Mouse (Mus musculus) limb, embryonic 13.5 days (tissue): ENCODE results near the gene Zfp78. TPM values are rescaled to one million over a fixed set of nuclear protein-coding genes. Genes with fewer than 3 reads are reported as not detected.

ENCODE experiments used
- ATAC-seq: fragments of 200-750 bp; cut with Nextera tagmentation; 2 replicates; pipeline ENCODE4 v1.8.0; 2017; ENCODE audit warnings: low read depth, moderate number of reproducible peaks, moderate TSS enrichment; ENCODE audit not compliant: low FRiP score
- H3K27ac ChIP-seq: fragments of 300-500 bp; sonication (generic); 2 replicates; pipeline ENCODE4 v1.5.1; 2015; ENCODE audit warnings: inconsistent platforms, mild to moderate bottlenecking, moderate library complexity
- H3K27me3 ChIP-seq: fragments of 300-500 bp; sonication (generic); 2 replicates; pipeline ENCODE4 v1.6.1; 2015; ENCODE audit warnings: mild to moderate bottlenecking, inconsistent platforms
- H3K36me3 ChIP-seq: fragments of 300-500 bp; sonication (generic); 2 replicates; pipeline ENCODE4 v1.6.1; 2015; ENCODE audit warnings: inconsistent platforms, mild to moderate bottlenecking, moderate library complexity
- H3K4me1 ChIP-seq: fragments of 300-500 bp; sonication (generic); 2 replicates; pipeline ENCODE4 v1.6.1; 2015; ENCODE audit warnings: inconsistent platforms
- H3K4me2 ChIP-seq: fragments of 300-500 bp; sonication (generic); replicated peaks from 2 replicates; pipeline ENCODE4 v1.6.1; 2015; ENCODE audit warnings: inconsistent platforms, mild to moderate bottlenecking, moderate library complexity
- H3K4me3 ChIP-seq: fragments of 300-500 bp; sonication (generic); 2 replicates; pipeline ENCODE4 v1.5.1; 2015; ENCODE audit warnings: moderate library complexity, mild to moderate bottlenecking, inconsistent platforms
- H3K9ac ChIP-seq: fragments of 300-500 bp; sonication (generic); 2 replicates; pipeline ENCODE4 v1.6.1; 2015; ENCODE audit warnings: mild to moderate bottlenecking, inconsistent platforms
- H3K9me3 ChIP-seq: fragments of 300-500 bp; sonication (generic); 2 replicates; pipeline ENCODE4 v1.6.1; 2016; ENCODE audit warnings: inconsistent platforms
- WGBS: fragments of 180-500 bp; shearing (Covaris S2); methylation state at CpG from one replicate; pipeline ENCODE4 v1.1.7; 2015; 5-methylcytosine and 5-hydroxymethylcytosine counted together
- polyA plus RNA-seq: library from polyadenylated mRNA; unstranded; fragments of >200 nt; fragmentation: Nextera tagmentation; extraction: Ambion mirVana; gene quantifications from 2 replicates; pipeline ENCODE4 v1.2.1, GENCODE M21; 2015

Zfp78 gene
- polyA plus RNA-seq, 1 experiment from 2014 or later: 2.7 TPM

DNA sequence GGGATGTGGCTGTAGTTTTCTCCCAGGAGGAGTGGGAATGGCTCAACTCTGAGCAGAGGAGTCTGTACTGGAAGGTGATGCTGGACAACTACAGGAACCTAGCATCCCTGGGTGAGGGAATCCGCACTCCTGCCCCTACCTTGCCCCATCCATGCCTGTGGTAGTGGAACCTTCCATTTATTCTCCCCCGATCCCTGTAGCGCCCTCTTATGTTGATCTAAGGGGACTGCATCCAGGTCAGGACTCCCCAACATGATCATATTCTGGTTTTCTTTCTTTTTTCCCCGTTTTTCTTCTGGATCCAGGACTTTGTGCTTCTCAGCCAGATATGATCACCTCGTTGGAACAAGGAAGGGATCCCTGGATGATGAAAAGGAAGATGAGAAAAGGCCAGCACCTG is 26.4 kb downstream of the Zfp78 start:
- Histone ChIP-seq H3K27ac (no peak overlapping the region), H3K27me3 (no peaks in the 10 kb centered on the region), H3K4me3 (no peak overlapping the region), H3K4me2 (no peak overlapping the region), H3K9ac (no peak overlapping the region), H3K9me3 (no peaks in the 10 kb centered on the region), H3K4me1 (peaks cover under 1% of the 10 kb centered on the region; the same call in 1 of the 2 replicates), H3K36me3 (peaks cover 62% of the 10 kb centered on the region)
- 75% methylated on average over 5 of the region's 5 CpGs for WGBS
- no peak for ATAC-seq

DNA sequence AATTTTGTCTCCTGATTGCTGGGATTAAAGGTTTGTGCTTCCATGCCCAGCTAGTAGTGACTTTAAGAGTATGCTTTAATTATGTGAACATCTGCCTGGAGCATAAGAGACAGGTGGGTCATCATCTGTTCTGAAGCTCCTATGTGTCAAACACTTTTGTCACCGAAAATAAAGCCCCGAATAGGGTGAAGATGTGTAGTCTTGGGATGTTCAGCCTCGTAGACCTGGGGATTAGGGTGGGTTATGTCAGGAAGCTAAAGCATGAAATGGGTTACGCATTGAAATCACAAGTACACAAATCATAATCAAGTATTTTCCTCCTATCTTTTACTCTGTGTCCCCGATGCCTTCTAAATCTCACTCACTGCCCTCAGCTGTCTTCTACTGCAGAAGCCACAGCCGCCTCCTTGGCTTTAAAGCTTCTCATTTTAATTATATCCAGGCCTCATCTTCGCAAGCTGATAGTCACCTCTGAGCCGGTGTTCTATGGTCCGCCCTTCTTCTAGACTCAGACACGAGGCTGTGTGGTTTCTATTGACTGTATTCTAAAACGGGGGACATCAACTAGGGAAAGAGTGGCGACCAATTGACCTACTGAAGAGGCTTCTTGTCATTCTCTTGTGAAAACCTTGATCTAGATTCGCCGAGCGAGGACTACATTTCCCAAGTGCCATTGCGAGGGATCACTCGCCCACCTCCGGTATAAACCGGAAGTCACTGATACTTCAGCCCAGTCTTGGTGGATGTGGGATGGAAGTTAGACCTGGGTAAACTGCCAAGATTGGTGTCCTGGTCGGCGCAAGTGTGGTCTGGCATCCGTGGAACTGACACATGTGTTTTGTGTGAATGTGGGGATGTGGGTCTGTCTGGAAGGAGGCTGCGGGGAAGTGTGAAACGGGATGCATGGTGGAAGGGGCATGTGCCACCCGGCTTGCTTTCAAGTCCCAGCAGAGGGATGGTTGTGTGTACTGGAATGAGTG is 35.2 kb downstream of the Zfp78 start, which contains the start of gene Smim17:
Gene Smim17 (plus strand): TSS at position 720 of the 980 bp plus-strand sequence.
- H3K27me3 ChIP-seq: no peaks in the 10 kb centered on the region
- H3K9me3 ChIP-seq: no peaks in the 10 kb centered on the region
- peak; percentile 91 for ATAC-seq
- 21% methylated on average over 25 of the region's 25 CpGs for WGBS
- peaks cover 24% of the 10 kb centered on the region for H3K36me3 ChIP-seq
- H3K9ac ChIP-seq: peak within 1 kb of the TSS; percentile 64
- peak within 1 kb of the TSS; percentile 52 for H3K4me3 ChIP-seq
- H3K4me2 ChIP-seq: peak within 1 kb of the TSS; percentile 69
- H3K4me1 ChIP-seq: no peaks in the 10 kb centered on the region
- no peak within 1 kb of the TSS for H3K27ac ChIP-seq

DNA sequence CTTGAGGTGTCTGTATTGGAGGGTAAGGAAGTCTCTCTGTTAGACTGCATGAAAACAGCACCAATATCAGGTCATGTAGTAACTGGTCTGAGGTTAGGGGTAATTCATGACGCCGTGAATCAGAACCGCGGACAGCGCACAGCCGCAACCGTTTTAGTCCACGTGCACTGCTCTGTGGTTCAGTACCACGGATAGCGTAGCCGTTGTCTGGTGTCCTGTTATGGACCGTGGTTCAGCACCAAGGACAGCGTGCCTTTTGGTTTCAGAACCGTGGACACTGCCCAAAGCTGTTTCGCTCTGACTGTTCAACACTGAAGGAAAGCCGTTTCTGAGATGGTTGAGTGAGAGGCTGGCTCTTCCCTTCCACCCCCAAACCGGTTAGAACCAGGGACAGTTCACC is 47.0 kb downstream of the Zfp78 start, which contains the start of gene Gm20715:
Gene Gm20715 (plus strand): TSS at position 235 of the 400 bp plus-strand sequence.
- no peaks in the 10 kb centered on the region for H3K9me3 ChIP-seq
- no peaks in the 10 kb centered on the region for H3K36me3 ChIP-seq
- WGBS: 1% methylated on average over 17 of the region's 17 CpGs
- H3K4me2 ChIP-seq: no peak within 1 kb of the TSS
- H3K4me1 ChIP-seq: no peaks in the 10 kb centered on the region
- H3K27me3 ChIP-seq: 0 out of 2 replicates have a peak, but pooled peaks cover 3% of the 10 kb centered on the region
- no peak within 1 kb of the TSS for H3K4me3 ChIP-seq
- peak; percentile 97 for ATAC-seq
- no peak within 1 kb of the TSS for H3K9ac ChIP-seq
- no peak within 1 kb of the TSS for H3K27ac ChIP-seq

- Histone ChIP-seq H3K4me3 (no peak overlapping the region), H3K4me1 (no peaks in the 10 kb centered on the region), H3K36me3 (no peaks in the 10 kb centered on the region), H3K27me3 (0 out of 2 replicates have a peak, but pooled peaks cover 7% of the 10 kb centered on the region), H3K4me2 (no peak overlapping the region), H3K27ac (no peak overlapping the region), H3K9ac (no peak overlapping the region), H3K9me3 (no peaks in the 10 kb centered on the region)
- WGBS: 11% methylated on average over 20 of the region's 22 CpGs
- no peak for ATAC-seq
Measured at GRCm38 (mm10) chr7:6414626-6415441, 51.8 kb downstream of the Zfp78 start.

- Histone ChIP-seq H3K4me1 (no peaks in the 10 kb centered on the region), H3K27ac (no peak overlapping the region), H3K4me3 (no peak overlapping the region), H3K27me3 (0 out of 2 replicates have a peak, but pooled peaks cover 7% of the 10 kb centered on the region), H3K9me3 (no peaks in the 10 kb centered on the region), H3K9ac (no peak overlapping the region), H3K36me3 (no peaks in the 10 kb centered on the region), H3K4me2 (no peak overlapping the region)
- ATAC-seq: no peak
- WGBS: 20% methylated on average over 8 of the region's 8 CpGs
Measured at GRCm38 (mm10) chr7:6415442-6415787, 52.3 kb downstream of the Zfp78 start.

- no peaks in the 10 kb centered on the region for H3K36me3 ChIP-seq
- H3K4me1 ChIP-seq: no peaks in the 10 kb centered on the region
- WGBS: 77% methylated on average over 6 of the region's 6 CpGs
- no peaks in the 10 kb centered on the region for H3K9me3 ChIP-seq
- no peak for ATAC-seq
- H3K4me3 ChIP-seq: no peak overlapping the region
- H3K27ac ChIP-seq: no peak overlapping the region
- H3K9ac ChIP-seq: no peak overlapping the region
- no peak overlapping the region for H3K4me2 ChIP-seq
- H3K27me3 ChIP-seq: 0 out of 2 replicates have a peak, but pooled peaks cover 4% of the 10 kb centered on the region
Measured at GRCm38 (mm10) chr7:6419894-6420293, 56.8 kb downstream of the Zfp78 start.

DNA sequence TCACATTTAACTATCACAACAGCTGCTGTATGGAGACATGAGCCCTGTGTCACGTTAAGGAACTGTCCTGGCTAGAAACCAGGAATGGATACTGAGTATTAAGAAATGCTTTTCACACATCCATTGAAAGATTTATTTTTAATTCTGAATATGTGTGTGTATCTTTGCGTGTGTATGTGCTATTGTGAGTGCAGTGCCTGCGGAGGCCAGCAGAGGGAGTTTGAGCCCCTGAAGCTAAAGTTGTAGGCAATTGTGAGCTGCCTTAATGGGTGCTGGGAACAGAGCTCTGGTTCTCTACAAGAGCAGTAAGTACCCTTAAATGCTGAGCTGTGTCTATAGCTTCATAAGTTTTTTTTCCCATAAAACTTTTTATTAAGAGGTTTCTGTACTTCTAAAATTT is 66.3 kb downstream of the Zfp78 start:
- Histone ChIP-seq H3K27me3 (no peaks in the 10 kb centered on the region), H3K4me1 (no peaks in the 10 kb centered on the region), H3K4me3 (no peak overlapping the region), H3K27ac (no peak overlapping the region), H3K36me3 (no peaks in the 10 kb centered on the region), H3K9me3 (peaks cover 11% of the 10 kb centered on the region; the same call in 1 of the 2 replicates), H3K4me2 (no peak overlapping the region), H3K9ac (no peak overlapping the region)
- ATAC-seq: no peak
- 89% methylated on average over 3 of the region's 3 CpGs for WGBS

GRCm38 (mm10) chr7:6430342-6430741 is 67.3 kb downstream of the Zfp78 start:
- Histone ChIP-seq H3K9ac (no peak overlapping the region), H3K4me3 (no peak overlapping the region), H3K4me2 (no peak overlapping the region), H3K27ac (no peak overlapping the region), H3K9me3 (peaks cover 11% of the 10 kb centered on the region; the same call in 1 of the 2 replicates), H3K4me1 (no peaks in the 10 kb centered on the region), H3K36me3 (no peaks in the 10 kb centered on the region), H3K27me3 (no peaks in the 10 kb centered on the region)
- WGBS: 42% methylated on average over 2 of the region's 2 CpGs
- no peak for ATAC-seq

Other genes starting within 250 kb of the Zfp78 start
- 24.2 and 24.4 TPM in 2 replicates for gene Zfp787, start 207.3 kb upstream of the Zfp78 start, polyA plus RNA-seq
- 74.0 and 75.9 TPM in 2 replicates for gene Zfp444, start 191.1 kb upstream of the Zfp78 start, polyA plus RNA-seq
- gene Galp, start 166.2 kb upstream of the Zfp78 start, polyA plus RNA-seq: not detected in 2 replicates
- not detected in 2 replicates for gene Zscan5b, start 141.0 kb upstream of the Zfp78 start, polyA plus RNA-seq
- gene Epp13, start 110.6 kb upstream of the Zfp78 start, polyA plus RNA-seq: not detected in 2 replicates
- 10.0 and 11.9 TPM in 2 replicates for gene Zfp667, start 76.7 kb upstream of the Zfp78 start, polyA plus RNA-seq
- gene Zfp583, start 32.0 kb upstream of the Zfp78 start, polyA plus RNA-seq: 9.3 and 9.6 TPM in 2 replicates
- gene Gm3854, start 19.5 kb upstream of the Zfp78 start, polyA plus RNA-seq: 3.2 and 3.3 TPM in 2 replicates
- gene Zfp28, start 20.0 kb downstream of the Zfp78 start, polyA plus RNA-seq: 11.8 and 12.5 TPM in 2 replicates
- gene Smim17, start 35.4 kb downstream of the Zfp78 start, polyA plus RNA-seq: 0.41 TPM in 1 of 2 replicates, not detected in the other
- not detected in 2 replicates for gene Gm20715, start 47.0 kb downstream of the Zfp78 start, polyA plus RNA-seq
- gene Olfr1344, start 75.4 kb downstream of the Zfp78 start, polyA plus RNA-seq: not detected in 2 replicates
- not detected in 2 replicates for gene Olfr1336, start 92.9 kb downstream of the Zfp78 start, polyA plus RNA-seq
- not detected in 2 replicates for gene Olfr1346, start 103.8 kb downstream of the Zfp78 start, polyA plus RNA-seq
- gene Olfr5, start 123.7 kb downstream of the Zfp78 start, polyA plus RNA-seq: not detected in 2 replicates
- not detected in 2 replicates for gene Olfr1347, start 136.5 kb downstream of the Zfp78 start, polyA plus RNA-seq
- gene Olfr1348, start 145.5 kb downstream of the Zfp78 start, polyA plus RNA-seq: not detected in 2 replicates
- gene Olfr1349, start 159.7 kb downstream of the Zfp78 start, polyA plus RNA-seq: not detected in 2 replicates
- not detected in 2 replicates for gene Olfr1350, start 201.6 kb downstream of the Zfp78 start, polyA plus RNA-seq